Mouse (Mus musculus): ENCODE results near the gene Rufy3.

DNA sequence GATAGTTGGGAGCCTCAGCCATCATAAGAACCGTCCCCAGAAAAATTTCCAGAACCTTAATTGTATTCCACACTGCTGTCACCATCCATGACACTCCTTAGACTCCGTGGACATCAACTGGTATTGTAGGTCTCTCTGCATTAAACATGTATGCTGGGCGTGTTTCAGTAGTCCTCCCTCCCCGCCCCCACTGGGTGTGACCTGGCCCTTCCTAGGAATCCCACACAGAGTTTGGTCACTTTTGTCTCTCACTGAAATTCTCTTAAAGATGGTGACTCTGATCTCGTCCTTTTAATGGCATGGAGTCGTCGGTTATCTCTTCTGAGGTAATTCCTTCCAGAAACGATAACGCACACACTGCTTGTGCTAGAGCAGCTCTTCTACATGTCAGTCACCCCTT, 118.9 kb downstream of the Rufy3 start:
- TF ChIP-seq ZC3H11A (IDR thresholded peaks at IDR 0.05; ENCODE audit: borderline replicate concordance, low read depth, low read length), result no peak
- TF ChIP-seq HCFC1 (IDR thresholded peaks at IDR 0.05; ENCODE audit: borderline replicate concordance, insufficient read depth, low read length), result no peak
- no peak for TF ChIP-seq CHD2 (IDR thresholded peaks at IDR 0.05; ENCODE audit: low read depth, low read length)

Measured in ES-E14 (cell line).